Mouse (Mus musculus): ENCODE measurements around the gene Fgf2.

Gene Fgf2

DNA sequence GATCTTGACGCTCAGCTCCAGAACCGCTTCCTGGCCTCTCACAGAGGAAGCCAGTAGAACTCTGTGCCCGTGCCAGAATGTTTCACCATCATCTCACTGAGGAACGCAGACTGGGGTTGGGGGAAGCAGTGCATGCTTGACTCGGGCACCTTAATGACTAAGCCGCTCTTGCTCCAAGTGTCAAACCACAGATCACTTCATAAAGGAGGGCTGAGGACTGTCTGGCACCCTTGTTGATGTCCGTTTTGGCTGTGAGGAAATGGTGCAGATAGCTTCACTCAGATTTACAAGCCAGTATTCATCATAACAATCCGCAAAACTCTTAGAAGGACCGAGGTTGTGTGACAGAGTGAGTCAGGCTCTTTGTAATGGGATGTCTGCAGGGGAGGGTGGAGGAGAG is 12.6 kb downstream of the Fgf2 start:
- DNase-seq: no peak

DNA sequence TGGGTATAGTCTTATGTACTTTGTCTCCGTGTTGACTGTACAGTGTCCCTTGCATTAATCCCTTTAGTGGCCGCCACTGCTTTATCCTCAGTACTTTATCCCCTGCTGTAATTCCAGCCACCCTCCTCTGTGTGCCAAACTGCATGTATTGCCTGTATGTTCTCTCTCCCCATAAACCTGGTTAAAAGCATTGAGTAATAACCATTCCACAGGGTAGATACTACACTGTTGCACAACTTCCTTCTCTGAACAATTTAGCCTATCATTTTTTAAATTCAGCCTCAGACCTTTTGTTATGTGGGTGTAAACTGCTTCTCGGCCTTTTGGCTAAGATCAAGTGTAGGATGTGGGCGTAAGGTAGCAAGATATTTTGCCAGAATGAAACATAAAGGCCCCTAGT is 17.0 kb downstream of the Fgf2 start:
- no peak for DNase-seq

DNA sequence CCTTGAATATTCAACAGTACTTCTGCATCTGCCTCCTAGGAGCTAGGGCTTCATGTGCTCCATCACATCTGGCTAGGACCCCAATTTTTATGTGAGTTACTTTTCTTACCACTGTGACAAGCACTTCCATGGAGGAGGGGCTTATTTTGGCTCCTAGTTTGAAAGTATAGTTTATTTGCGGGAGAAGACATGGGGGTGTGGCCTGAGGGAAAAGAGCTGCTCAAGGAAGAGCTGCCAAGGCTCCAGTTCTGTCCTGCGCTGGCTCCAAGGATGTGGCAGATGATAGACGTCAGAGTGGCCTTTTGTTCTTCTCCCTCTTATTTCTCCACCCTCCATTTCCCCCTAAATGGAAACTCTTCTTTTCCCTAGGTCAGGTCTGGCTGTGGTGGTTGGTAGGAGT is 17.8 kb downstream of the Fgf2 start:
- no peak for DNase-seq

DNA sequence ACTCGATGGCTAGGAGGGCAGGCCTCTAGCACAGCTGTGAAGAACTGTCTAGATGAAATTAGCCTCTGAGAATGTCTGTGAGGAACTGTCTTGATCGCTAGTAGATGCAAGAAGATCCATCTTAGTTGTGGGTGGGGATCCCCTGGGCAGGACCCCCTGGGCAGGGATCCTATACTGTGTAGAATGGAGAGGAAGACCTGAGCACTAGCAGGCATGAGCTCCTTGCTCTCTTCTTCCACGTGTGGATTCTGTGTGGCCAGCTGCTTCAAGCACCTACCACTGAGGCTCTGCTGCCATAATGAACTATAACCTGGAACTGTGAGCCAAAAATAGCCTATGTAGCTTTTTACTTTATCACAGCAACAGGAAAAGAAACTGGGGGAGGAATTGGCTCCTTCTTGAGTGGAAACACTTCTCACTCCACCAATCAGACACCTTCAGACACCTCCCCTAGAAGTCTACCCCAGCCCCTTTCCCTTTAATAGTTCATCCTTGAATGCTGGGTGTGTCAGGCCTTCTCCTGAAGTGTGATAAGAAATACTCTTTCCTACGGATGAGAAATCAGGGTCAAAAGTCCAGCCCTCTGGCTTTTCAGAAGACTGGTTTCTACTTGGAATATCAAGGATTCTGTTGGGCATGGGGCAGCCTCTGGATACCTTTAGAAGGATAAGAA is 18.4 kb downstream of the Fgf2 start:
- no peak for DNase-seq

DNA sequence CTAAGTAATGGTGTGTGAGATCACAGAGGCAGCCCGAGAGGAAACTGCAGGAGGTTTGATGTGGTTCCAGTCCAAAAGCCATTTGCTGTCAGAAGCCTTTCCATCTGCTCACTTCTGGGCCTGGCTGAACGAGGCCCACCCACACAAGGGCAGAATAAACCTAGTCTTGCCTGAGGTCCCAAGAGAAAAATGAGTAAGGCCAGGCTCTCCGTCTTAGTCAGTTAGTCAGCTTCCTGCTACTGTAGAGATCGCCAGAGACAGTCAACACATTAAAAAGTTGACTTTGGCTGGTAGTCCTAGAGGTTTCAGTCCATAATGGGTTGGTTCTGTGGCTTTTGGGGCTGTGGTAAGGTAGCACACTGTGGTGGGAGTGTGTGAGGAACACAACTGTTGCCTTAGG is 22.3 kb downstream of the Fgf2 start:
- DNase-seq: no peak

DNA sequence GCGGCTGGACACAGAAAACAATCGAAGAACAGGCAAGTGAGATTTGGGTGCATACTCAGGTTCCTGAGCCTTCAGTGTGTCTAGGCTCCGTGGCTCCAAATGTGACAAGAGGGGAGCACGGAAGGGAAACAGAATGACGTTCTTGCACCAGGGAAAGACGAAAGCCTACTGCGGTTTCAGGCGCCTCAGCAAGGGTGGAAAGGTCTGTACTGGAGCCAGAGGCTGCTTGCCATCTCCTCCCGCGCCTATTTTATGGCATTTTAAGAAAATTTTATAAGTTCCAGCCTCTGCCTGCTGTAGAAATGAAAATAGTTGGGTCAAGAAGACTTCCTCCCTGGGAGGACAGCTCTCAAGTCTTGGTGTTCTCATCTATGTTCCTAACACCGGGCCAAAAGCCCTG is 25.6 kb downstream of the Fgf2 start:
- DNase-seq: no peak

DNA sequence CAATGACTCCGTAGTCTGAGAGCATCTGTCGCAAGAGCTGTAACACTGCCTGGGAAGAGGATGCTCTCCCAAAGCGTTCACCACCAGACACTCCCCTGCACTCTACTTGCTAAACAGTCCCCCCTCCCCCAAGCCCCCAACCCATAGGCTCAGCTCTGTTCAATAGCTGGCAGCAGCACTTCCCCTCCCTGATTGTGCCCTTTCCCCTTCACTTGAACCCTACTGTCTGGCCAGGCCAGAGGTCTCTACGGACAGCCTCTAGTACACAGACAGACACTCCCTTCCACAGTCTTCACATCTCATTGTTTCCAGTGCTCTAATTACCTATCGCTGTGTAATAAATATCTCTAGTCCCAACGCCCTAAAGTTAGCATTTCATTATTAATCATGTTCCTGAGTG is 29.8 kb downstream of the Fgf2 start:
- no peak for DNase-seq

DNA sequence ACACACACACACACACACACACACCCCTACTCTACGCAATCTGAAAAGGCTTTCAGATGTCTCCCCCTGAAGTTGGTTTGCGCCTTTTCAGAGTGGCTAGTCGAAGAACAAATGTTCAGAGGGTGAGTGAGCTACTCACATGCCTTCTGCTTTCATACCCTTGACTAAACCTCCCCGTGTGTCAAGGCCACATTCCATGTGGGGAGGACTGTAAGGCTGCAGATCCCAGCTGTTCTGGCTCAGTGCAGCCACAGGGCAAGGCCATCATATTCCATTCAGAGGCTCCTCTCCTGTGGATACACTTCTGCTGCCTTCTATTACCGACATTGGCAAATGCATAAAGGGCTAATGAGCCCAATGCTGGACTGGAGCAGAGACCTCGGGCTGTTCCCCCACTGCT is 30.3 kb downstream of the Fgf2 start:
- DNase-seq: no peak

DNA sequence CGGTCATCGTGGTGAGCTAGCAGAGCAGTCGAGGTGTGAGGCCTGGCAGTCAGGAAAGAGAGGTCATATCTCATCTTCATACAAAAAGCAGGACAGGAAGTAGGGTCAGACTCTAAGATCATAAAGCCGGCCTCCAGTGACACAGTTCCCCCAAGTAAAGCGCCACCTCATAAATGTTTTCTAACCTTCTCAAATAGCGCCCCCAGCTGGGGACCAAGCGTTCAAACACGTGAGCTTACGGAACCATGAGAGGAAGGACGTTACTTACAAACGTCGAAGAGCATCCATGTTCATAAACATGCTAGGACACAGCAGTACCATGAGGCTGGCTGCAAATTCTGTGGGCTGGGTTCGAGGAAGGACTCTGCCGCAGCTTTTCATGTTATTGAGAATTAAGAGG is 31.1 kb downstream of the Fgf2 start:
- DNase-seq: no peak

DNA sequence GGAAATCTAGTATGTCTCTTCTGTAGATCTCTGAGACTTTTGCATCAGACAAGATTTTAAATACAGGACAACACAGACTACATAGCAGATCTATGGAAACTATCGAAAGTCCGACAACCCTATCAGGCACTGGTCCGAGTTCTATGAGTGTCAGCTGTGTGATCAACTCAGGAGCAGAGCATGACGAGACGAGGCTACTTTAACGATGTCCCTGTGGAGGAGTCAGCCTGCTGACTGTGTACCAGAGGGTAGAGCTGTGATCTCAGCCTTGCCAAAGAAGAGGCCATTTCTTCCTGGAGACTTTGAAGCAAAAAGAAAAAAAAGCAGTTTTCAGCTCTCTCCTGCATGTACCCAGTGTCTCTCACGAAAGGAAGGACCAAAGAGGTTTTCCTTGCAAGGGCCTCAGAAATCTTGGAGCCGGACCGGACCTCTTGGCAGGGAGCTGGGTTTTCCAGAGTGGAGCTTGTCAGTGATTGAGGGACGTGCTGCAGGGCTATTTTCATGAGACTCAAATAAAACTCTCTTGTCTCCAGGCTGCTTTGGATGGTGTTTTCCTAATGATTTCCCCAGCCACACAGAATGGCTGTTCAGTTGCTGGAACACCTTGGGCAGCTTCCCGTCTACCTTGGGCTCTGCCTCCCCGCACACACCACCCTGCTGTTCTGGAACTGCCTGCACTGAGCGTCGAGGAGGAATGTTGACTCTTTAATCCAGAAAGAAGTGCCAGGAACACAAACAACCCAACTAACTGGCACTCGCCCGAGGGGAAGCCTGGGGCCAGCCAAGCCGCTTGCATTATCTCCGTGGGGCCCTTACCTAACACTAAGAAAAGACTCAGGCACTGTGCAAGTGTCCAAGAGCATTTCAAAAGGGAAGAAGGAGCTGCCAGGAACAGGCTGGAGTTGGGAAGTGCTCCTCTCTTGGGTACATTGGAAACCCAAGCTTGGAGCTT is 32.1 kb downstream of the Fgf2 start:
- no peak for DNase-seq

DNA sequence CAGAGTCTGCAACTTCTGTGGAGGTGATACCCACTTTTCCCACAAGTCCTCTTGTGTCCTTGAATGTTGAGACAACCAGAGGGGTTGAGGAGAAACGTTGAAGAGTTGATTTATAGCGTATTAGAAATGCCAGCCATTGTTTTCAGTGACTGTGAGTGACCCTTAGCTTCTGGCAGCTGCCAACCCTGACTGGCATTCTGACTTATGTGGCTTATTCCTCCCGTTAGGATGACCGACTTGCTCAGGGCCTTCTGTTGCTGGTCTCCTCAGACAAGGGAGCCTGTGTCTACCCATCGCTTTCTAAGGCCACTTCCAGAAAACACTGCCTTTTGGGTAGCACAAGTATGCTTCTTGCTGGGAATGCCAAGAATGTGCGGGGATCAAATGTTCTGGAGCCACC is 33.3 kb downstream of the Fgf2 start:
- DNase-seq: no peak

DNA sequence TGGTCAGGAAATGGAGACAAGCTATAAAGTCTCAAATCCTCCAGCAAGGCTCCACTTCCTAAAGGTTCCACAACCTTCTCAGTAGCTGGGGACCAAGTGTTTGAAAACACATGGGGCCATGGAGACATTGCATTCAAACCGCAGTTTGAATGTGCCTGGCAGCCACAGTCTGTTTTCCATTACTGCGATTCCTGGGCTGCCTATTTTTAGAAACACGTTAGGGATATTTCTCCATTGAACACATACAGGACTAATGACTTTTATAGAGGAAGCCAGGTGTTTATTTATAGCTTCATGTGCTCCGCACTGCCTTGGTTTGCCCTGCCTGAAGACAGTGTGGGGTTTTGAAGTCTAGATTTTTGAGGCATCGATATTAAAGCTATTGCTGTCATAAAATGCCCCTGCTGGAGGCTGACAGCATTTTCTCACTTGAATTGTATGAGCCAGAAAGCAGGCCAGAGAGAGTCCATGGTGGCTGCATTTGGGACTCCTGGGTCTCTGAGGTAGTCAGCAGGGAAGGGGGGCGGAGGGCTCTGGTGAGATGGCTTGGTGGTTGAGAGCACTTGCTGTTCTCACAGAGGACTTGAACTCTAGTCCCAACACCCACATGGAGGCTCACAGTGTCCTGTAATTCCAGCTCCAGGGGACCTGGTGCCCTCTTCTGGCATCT is 35.1 kb downstream of the Fgf2 start:
- no peak for DNase-seq

DNA sequence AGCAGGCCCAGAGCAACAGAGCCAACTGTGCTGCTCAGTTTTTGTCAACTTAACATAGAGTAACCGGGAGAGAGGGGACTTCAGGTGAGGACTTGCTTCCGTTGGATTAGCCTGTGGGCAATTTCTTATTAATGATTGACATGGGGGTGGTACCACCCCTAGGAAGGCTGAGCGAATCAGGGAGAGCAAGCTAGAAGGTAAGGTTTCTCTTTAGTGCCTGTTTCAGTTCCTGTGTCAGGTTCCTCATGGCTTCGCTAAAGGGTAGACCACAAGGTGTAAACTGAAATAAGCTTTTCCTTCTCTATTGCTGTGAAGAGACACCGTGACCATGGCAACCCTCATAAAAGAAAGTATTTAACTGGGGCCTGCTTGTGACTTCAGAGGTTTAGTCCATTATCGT is 39.2 kb downstream of the Fgf2 start:
- no peak for DNase-seq

DNA sequence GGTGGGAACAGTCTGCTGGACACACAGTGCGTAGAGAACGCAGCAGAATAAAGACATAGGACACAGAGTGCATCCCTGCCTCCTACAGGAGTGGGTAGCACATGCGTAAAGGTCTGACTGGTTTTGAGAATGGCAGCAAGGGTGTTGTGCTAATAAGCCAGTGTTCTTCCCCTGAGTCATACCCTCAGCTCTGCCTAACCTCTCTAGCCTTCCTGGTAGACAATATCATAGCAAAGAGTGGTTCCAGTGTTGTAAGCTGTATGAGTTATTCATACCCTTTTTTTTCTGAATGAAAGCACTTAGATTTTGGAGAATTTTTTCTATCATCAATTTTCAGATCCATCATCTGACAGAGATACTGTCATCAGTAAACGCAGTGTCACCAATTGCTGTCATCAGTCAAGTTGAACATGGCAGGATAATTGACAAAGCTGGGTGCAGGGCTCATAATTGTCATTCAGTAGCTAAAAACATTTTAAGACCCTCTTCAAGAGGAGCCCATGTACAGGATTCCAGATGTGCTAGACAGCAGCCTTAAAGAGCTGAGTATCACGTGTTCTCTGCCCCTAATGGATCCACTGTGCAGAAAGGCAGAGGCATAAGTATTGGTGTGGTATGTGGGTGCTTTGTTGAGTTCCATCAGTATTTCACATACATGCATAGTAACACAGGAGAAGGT is 48.9 kb downstream of the Fgf2 start:
- no peak for DNase-seq

DNA sequence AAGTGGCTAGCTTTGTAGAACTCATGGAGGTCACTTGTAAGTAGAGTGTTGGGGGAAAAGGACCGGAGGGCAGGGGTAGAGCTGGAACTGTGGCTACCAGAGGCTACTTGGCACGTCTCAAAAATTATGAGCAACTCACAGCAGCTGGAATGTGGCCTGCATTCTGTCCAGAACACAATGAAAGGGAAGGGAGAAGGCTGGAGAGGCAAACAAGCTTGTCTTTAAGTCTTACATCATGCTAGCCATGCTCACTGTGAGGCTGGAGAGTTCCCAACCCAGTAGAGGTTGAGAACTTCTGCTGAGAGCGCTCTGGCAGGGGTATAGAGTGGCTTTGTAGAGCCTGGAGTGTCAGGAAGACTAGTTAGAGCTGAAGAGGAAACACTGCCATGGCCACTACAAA is 49.5 kb downstream of the Fgf2 start:
- no peak for DNase-seq

DNA sequence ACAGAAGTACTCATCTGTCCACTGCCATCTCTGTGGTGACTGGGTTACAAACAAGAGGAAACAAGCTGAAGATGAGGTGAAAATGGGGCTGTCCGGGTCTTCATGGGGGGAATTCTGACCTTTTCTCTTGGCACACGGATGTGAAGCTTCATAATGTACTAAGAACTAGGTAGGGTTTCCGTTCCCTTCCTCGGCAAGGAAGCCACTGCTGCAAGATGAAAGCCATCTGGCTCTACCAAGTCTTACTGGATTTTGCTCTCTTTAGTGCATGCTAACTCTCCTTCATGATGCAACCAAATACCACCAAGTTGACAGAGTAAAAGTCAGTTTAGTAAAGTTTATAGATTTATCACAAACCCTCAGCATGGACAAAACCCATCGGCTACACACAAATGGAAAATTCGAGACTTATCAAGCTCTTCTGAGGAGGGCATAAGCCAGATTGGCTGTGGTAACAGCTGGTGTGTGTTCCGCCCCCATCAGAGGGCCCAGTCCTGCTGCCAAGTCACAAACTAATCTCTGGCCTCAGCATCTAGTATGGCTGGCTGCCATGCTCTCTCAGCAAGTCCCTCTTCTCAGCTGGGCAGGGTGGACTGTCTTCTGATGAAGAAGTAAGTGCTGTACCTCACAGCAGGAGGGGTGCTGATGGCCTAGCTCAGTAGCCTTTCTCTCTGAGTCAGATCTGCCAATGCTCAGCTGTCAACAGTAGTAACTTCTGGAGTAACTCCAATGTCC is 50.7 kb downstream of the Fgf2 start:
- DNase-seq: no peak

DNA sequence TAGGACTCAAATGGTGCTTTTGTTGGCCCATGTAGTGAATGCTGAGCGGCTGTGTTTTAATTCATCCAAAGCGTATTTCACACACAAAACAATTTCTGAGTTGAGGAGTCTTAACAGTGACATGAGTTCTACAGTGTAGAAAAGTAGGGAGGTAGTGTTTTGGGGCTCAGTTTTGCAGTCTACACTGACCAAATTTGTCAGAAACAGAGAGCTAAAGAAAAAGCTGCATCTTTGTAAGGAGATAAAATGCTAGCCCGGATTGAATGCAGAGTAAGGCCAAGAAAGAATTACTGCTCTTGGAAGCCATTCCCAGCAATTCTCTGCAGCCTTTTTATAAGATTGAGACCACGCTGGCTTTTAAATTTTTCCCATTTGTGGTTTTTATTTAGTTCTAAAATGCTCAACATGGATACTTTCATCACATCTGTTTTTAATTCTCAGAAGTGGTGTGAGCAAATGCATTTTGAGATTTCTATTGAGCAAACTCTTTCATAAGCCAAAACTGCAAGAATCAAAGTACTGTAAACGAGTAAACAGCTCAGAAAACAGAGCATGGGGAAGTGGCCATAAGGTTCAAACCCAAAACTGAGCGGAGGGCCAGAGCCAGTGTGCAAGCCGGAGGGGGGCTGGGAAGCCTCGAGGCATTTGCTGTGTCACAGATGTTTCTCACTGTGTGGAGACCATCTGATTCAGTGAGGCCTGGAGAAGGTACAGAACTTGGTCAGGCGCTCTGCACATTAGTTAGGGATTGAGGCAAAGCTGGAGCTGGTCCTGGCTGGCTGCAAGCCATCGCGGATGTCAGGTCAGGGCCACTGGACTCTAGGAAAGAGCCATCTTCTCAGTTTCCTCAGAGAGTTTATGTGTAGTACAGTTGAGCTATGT is 53.8 kb downstream of the Fgf2 start:
- DNase-seq: no peak

DNA sequence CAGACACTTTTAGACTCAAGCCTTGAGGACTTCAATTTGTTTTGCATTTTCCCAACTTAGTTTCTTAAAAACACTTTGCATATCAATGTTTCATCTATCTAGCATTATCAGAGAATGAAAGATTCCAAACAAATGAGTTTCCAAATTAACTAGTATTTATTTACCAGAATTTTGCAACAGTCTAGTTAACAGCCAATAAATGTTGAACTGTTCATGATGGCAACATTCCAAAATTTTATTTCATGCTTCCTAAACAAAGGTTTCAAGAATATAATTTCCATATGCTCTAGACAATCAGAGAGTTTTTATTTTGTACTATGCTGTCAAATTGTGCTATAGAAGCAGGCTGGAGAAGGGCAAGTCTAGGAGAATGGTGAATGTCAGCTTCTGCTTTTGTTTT is 59.5 kb downstream of the Fgf2 start:
- DNase-seq: no peak

DNA sequence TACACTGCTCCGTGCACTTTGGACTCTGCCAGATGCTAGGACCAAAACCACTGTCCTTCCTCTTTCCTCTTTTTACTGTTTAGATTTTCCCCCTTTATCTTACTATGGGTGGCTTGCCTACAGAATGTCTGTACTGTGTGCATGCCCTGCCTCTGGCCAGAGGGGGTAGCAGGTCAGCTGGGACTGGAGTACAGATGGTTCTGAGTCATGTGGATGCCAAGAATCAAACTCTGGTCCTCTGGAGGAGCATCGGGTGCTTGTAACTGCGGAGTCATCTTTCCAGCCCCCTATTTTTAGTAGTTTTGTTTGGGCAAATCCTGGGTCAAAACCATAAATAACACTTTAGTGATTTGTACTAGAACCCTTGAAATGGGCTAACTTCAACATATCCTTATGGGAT is 65.3 kb downstream of the Fgf2 start:
- DNase-seq: no peak

DNA sequence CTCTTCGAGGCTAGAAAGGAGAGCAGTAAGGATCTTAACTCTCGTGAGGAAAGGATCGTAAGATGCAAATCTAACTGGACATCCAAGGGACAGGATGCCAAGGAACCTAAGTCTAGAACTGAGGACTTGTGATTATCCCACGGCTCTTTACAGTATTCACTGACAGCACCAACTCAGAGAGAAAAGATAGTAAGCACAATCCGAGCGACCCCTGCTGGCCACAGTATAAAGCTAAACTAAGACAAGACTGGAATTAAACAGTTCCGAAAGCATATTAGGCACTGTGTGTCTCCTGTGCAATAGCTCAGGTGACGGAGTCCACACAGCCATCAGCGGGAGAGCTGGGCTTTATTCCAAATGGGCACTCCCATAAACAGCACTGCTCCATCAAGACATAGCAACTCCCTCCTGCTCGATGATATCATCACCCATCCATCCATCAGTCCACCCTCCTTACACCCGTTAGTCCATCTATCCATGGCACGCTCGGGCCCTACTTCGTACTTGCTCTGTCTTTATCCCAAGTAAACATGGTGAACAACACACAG is 66.3 kb downstream of the Fgf2 start:
- peak; percentile 73 for DNase-seq

DNA sequence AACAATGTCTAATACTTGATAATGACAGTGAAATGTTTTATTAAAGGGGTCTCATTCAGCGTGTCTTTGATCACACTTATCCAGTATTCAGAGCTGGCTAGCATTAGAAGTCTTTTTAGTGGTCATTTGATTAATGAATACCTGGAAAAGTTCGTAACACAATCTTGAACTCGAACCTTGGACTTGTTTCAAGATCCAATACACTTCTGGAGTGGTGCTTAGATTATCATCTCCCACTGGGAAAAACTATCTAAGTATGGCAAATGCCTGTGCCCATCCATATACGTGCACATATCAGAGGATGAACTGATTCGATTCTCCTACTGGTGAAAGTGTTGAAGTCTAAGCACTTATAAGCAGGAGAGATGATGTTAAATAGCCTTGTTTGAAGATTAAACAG is 70.2 kb downstream of the Fgf2 start:
- DNase-seq: no peak
